Mouse (Mus musculus): ENCODE data around the gene Eps8l2. TPM values are rescaled to one million over a fixed set of nuclear protein-coding genes. Genes with fewer than 3 reads are reported as not detected.

Gene Eps8l2
- polyA plus RNA-seq, 1 experiment from 2014 or later = 67.6 TPM

- TF ChIP-seq CTCF (IDR thresholded peaks at IDR 0.05) (no peak), EP300 (IDR thresholded peaks at IDR 0.05) (no peak)
- H3K4me1 ChIP-seq (ENCODE audit: insufficient read depth, low read depth, low read length) = no peaks in the 10 kb centered on the region
- H3K9ac ChIP-seq (replicated peaks; ENCODE audit: low read depth) = no peak overlapping the region
- H3K4me3 ChIP-seq (ENCODE audit: low read depth, low read length) = no peak overlapping the region
- no peak overlapping the region for H3K27ac ChIP-seq (ENCODE audit: low read length)
- H3K9me3 ChIP-seq (ENCODE audit: low read length) = no peaks in the 10 kb centered on the region
- H3K4me2 ChIP-seq (replicated peaks; ENCODE audit: low read depth, low read length) = no peak overlapping the region
- ATAC-seq (no peak), DNase-seq (ENCODE audit: low spot score) (no peak)
- no peaks in the 10 kb centered on the region for H3K27me3 ChIP-seq (replicated peaks; ENCODE audit: insufficient read depth, low read length)
- no peaks in the 10 kb centered on the region for H3K36me3 ChIP-seq (ENCODE audit: insufficient read depth, low read length)
- WGBS = 80% methylated on average over 4 of the region's 4 CpGs
These were observed 28.7 kb downstream of the Eps8l2 start for GRCm38 (mm10) chr7:141367358-141367757.

- DNase-seq (ENCODE audit: low spot score) = no peak
- no peak for TF ChIP-seq CTCF (IDR thresholded peaks at IDR 0.05)
- no peak for TF ChIP-seq EP300 (IDR thresholded peaks at IDR 0.05)
- H3K4me1 ChIP-seq (ENCODE audit: insufficient read depth, low read depth, low read length) = no peaks in the 10 kb centered on the region
- no peaks in the 10 kb centered on the region for H3K27me3 ChIP-seq (replicated peaks; ENCODE audit: insufficient read depth, low read length)
- H3K9me3 ChIP-seq (ENCODE audit: low read length) = no peaks in the 10 kb centered on the region
- no peak overlapping the region for H3K27ac ChIP-seq (ENCODE audit: low read length)
- no peak for ATAC-seq
- WGBS = 64% methylated on average over 5 of the region's 5 CpGs
- no peak overlapping the region for H3K4me2 ChIP-seq (replicated peaks; ENCODE audit: low read depth, low read length)
- H3K4me3 ChIP-seq (ENCODE audit: low read depth, low read length) = no peak overlapping the region
- no peaks in the 10 kb centered on the region for H3K36me3 ChIP-seq (ENCODE audit: insufficient read depth, low read length)
- no peak overlapping the region for H3K9ac ChIP-seq (replicated peaks; ENCODE audit: low read depth)
These were observed 31.2 kb downstream of the Eps8l2 start for GRCm38 (mm10) chr7:141369918-141370317.

GRCm38 (mm10) chr7:141371942-141372595, 33.4 kb downstream of the Eps8l2 start:
- H3K4me1 ChIP-seq (ENCODE audit: insufficient read depth, low read depth, low read length) = no peaks in the 10 kb centered on the region
- peak; percentile 45 for DNase-seq (ENCODE audit: low spot score)
- H3K4me2 ChIP-seq (replicated peaks; ENCODE audit: low read depth, low read length) = no peak overlapping the region
- no peaks in the 10 kb centered on the region for H3K9me3 ChIP-seq (ENCODE audit: low read length)
- H3K9ac ChIP-seq (replicated peaks; ENCODE audit: low read depth) = no peak overlapping the region
- TF ChIP-seq EP300 (IDR thresholded peaks at IDR 0.05) (no peak), CTCF (IDR thresholded peaks at IDR 0.05) (no peak)
- H3K36me3 ChIP-seq (ENCODE audit: insufficient read depth, low read length) = no peaks in the 10 kb centered on the region
- WGBS = 30% methylated on average over 6 of the region's 6 CpGs
- no peak overlapping the region for H3K4me3 ChIP-seq (ENCODE audit: low read depth, low read length)
- 0 out of 2 replicates have a peak, but pooled peaks have one; percentile 21 for ATAC-seq
- no peak overlapping the region for H3K27ac ChIP-seq (ENCODE audit: low read length)
- H3K27me3 ChIP-seq (replicated peaks; ENCODE audit: insufficient read depth, low read length) = no peaks in the 10 kb centered on the region

- Histone ChIP-seq H3K4me1 (ENCODE audit: insufficient read depth, low read depth, low read length) (no peaks in the 10 kb centered on the region), H3K4me2 (replicated peaks; ENCODE audit: low read depth, low read length) (no peak overlapping the region), H3K27ac (ENCODE audit: low read length) (no peak overlapping the region), H3K27me3 (replicated peaks; ENCODE audit: insufficient read depth, low read length) (no peaks in the 10 kb centered on the region), H3K4me3 (ENCODE audit: low read depth, low read length) (no peak overlapping the region), H3K36me3 (ENCODE audit: insufficient read depth, low read length) (no peaks in the 10 kb centered on the region), H3K9ac (replicated peaks; ENCODE audit: low read depth) (no peak overlapping the region), H3K9me3 (ENCODE audit: low read length) (no peaks in the 10 kb centered on the region)
- DNase-seq (ENCODE audit: low spot score) (no peak), ATAC-seq (no peak)
- no peak for TF ChIP-seq EP300 (IDR thresholded peaks at IDR 0.05)
- no peak for TF ChIP-seq CTCF (IDR thresholded peaks at IDR 0.05)
- 75% methylated on average over 6 of the region's 6 CpGs for WGBS
These were observed 34.9 kb downstream of the Eps8l2 start for GRCm38 (mm10) chr7:141373611-141374010.

DNA sequence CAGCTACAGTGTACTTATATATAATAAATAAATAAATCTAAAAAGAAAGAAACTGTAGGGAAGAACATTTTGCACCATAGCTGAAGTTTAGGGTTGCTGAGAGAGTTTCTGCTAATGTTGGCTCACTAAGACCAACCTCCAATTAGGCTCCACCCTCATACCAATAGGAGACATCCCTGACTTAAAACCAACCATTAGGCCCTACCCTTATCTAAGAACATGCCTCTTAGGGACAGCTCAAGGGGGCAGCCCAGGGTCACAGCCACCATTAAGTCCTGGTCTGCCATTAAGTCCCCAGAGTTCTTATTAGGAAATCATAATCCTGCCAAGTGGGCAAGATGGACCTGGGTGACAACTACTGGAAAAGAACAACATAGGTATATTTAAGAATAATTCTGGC, 35.7 kb downstream of the Eps8l2 start:
- no peak for TF ChIP-seq CTCF (IDR thresholded peaks at IDR 0.05)
- no peak for TF ChIP-seq EP300 (IDR thresholded peaks at IDR 0.05)
- no peaks in the 10 kb centered on the region for H3K27me3 ChIP-seq (replicated peaks; ENCODE audit: insufficient read depth, low read length)
- no peaks in the 10 kb centered on the region for H3K36me3 ChIP-seq (ENCODE audit: insufficient read depth, low read length)
- H3K9me3 ChIP-seq (ENCODE audit: low read length) = no peaks in the 10 kb centered on the region
- H3K9ac ChIP-seq (replicated peaks; ENCODE audit: low read depth) = no peak overlapping the region
- H3K4me2 ChIP-seq (replicated peaks; ENCODE audit: low read depth, low read length) = no peak overlapping the region
- no peaks in the 10 kb centered on the region for H3K4me1 ChIP-seq (ENCODE audit: insufficient read depth, low read depth, low read length)
- ATAC-seq (no peak), DNase-seq (ENCODE audit: low spot score) (no peak)
- no peak overlapping the region for H3K27ac ChIP-seq (ENCODE audit: low read length)
- no peak overlapping the region for H3K4me3 ChIP-seq (ENCODE audit: low read depth, low read length)

- no peaks in the 10 kb centered on the region for H3K4me1 ChIP-seq (ENCODE audit: insufficient read depth, low read depth, low read length)
- DNase-seq (ENCODE audit: low spot score) (peak; percentile 41), ATAC-seq (peak; percentile 38; the same call in 1 of the 2 replicates)
- no peak overlapping the region for H3K4me2 ChIP-seq (replicated peaks; ENCODE audit: low read depth, low read length)
- no peaks in the 10 kb centered on the region for H3K27me3 ChIP-seq (replicated peaks; ENCODE audit: insufficient read depth, low read length)
- no peak for TF ChIP-seq EP300 (IDR thresholded peaks at IDR 0.05)
- TF ChIP-seq CTCF (IDR thresholded peaks at IDR 0.05) = no peak
- no peak overlapping the region for H3K4me3 ChIP-seq (ENCODE audit: low read depth, low read length)
- H3K9ac ChIP-seq (replicated peaks; ENCODE audit: low read depth) = no peak overlapping the region
- H3K36me3 ChIP-seq (ENCODE audit: insufficient read depth, low read length) = no peaks in the 10 kb centered on the region
- H3K9me3 ChIP-seq (ENCODE audit: low read length) = no peaks in the 10 kb centered on the region
- no peak overlapping the region for H3K27ac ChIP-seq (ENCODE audit: low read length)
- WGBS = 46% methylated on average over 4 of the region's 4 CpGs
These were observed 40.9 kb downstream of the Eps8l2 start for GRCm38 (mm10) chr7:141379584-141379983.
